Comparison of ENCODE assay signal across 20 mouse cellular contexts in the genomic region with DNA sequence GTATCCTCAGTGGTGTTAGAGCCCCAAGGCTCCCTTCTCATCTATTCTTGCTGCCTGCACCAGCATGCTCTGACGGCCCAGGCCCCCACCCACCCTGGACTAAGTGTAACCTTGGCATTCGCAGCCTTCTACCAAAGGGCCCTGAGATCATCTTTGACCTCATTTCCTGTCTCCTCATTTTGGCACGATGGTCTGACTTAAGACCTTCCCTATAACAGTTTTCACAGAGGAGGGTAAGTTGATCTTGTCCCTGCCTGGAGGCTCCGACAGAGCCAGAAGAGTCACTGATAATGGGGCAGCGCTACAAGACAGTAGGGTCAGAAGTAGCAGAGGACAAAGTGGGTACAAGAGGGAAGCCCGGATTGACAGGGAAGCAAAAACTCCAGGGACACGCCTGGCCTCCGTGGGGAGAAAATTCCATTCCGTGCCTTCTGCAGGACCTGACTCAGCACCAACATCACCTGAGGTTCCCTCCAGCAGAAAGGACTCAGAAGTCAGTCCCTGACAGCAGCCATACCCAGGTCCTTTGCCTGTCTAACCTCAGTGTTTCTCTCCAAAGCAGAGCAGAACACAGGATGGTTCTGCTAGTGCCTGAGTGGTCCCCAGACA. TPM values are rescaled to one million over a fixed set of nuclear protein-coding genes. Genes with fewer than 3 reads are reported as not detected.
DNase-seq lines count a peak whose midpoint lies in the region.
"Had no signal": no experiment of that assay in that cellular context is flagged by ENCODE, and none has a peak within 500 bp of the region (broad histone marks: within the 10 kb centered on the region; RNA-seq: fewer than 3 reads in every experiment).

No protein-coding gene starts in this region.

- H3K4me1 ChIP-seq in brown adipose tissue, adult 24 weeks (ENCODE audit: control insufficient read depth, insufficient read depth, insufficient read length, low read length) = 0 out of 2 replicates have a peak, but pooled peaks cover 4% of the 10 kb centered on the region
- H3K4me1 ChIP-seq: embryonic facial prominence, embryonic 13.5 days; forebrain, embryonic 12.5 days; hindbrain, embryonic 15.5 days had no signal

- DNase-seq in adrenal gland, postnatal 14 days = peak; percentile 43
- no peak for DNase-seq in adrenal gland, adult 8-10 months
- DNase-seq in kidney, postnatal 25 days = peak; percentile 27 to 68
- DNase-seq in kidney, adult 8-10 months = no peak
- DNase-seq in urinary bladder, postnatal 14 days (ENCODE audit: low spot score) = no peak
- DNase-seq: cerebellum, adult 18-20 months; cerebellum, adult 9-11 months; cerebellum, postnatal 36 days; forebrain, postnatal 0 days had no signal

- H3K27ac ChIP-seq in brown adipose tissue, adult 24 weeks (replicated peaks; ENCODE audit: low read depth, low read length) = peak overlapping the region; percentile 98
- H3K27ac ChIP-seq: embryonic facial prominence, embryonic 13.5 days; forebrain, embryonic 12.5 days; hindbrain, embryonic 15.5 days had no signal

- H3K4me3 ChIP-seq in brown adipose tissue, adult 24 weeks (ENCODE audit: insufficient read depth, low read depth, low read length) = peak overlapping the region; percentile 61
- H3K4me3 ChIP-seq: embryonic facial prominence, embryonic 13.5 days; forebrain, embryonic 12.5 days; heart, embryonic 12.5 days; hindbrain, embryonic 15.5 days had no signal

RNA-seq across cellular contexts. Expression of a gene that starts 1.2 kb away (rescaled TPM):
- total RNA-seq in adrenal gland, postnatal 14 days (2021) = 41.2 and 43.0 TPM in 2 replicates
- 10 to 100 TPM in 3 of 4 experiments, 1 to 10 TPM in 1; 6.3 to 17.8 (median 14.7) TPM for total RNA-seq in adrenal gland, adult 8-10 months (2022)
- polyA plus RNA-seq in brown adipose tissue, adult 24 weeks (2012; ENCODE audit: insufficient read depth, insufficient read length, missing spikeins) = 61.6 and 107 TPM in 2 replicates
- total RNA-seq: ES-E14 had no signal
- polyA plus RNA-seq: embryonic facial prominence, embryonic 13.5 days; forebrain, embryonic 12.5 days; forebrain, postnatal 0 days; hindbrain, embryonic 11.5 days; hindbrain, embryonic 15.5 days; intestine, embryonic 16.5 days had no signal

RNA-seq across cellular contexts. Expression of a gene that starts 19.2 kb away (rescaled TPM):
- total RNA-seq in adrenal gland, postnatal 14 days (2021) = 355 and 500 TPM in 2 replicates
- total RNA-seq in adrenal gland, adult 8-10 months (2022) = 100 to 1,000 TPM; 212 to 320 (median 270) TPM
- polyA plus RNA-seq in brown adipose tissue, adult 24 weeks (2012; ENCODE audit: insufficient read depth, insufficient read length, missing spikeins) = 54.8 and 55.8 TPM in 2 replicates

RNA-seq across cellular contexts. Expression of a gene that starts 40.8 kb away (rescaled TPM):
- total RNA-seq in adrenal gland, postnatal 14 days (2021) = 0.30 TPM in 1 of 2 replicates, not detected in the other
- total RNA-seq in adrenal gland, adult 8-10 months (2022) = under 1 TPM; 0.20 to 0.89 (median 0.42) TPM
- 2.6 and 2.7 TPM in 2 replicates for polyA plus RNA-seq in brown adipose tissue, adult 24 weeks (2012; ENCODE audit: insufficient read depth, insufficient read length, missing spikeins)
- total RNA-seq: gastrocnemius, adult 18-20 months; gastrocnemius, postnatal 36 days; heart, postnatal 36 days had no signal

Comparison
In these comparisons a context has a peak if more than half of its experiments do, and no peak if none do; other contexts are left out.
1. DNase-seq: peak in adrenal gland, postnatal 14 days (single experiment) and kidney, postnatal 25 days (2 of 2); none in adrenal gland, adult 8-10 months (single experiment), kidney, adult 8-10 months (0 of 2) and urinary bladder, postnatal 14 days (single experiment).